Mouse (Mus musculus) layer of hippocampus, postnatal 14 days (tissue): ENCODE measurements around the gene Mpo. TPM values are rescaled to one million over a fixed set of nuclear protein-coding genes. Genes with fewer than 3 reads are reported as not detected.

Experiments
- DNase-seq, 2 experiments: peaks; one replicate each; pipeline ENCODE4 v3.0.0; 2021 to 2022; ENCODE audit warnings: low spot score in 2 of 2, mixed read lengths in 1 of 2
- long read RNA-seq, 2 experiments: library from polyadenylated mRNA; stranded (forward); transcript quantifications; one replicate each; pipeline ENCODE4 v2.0.0; 2021
- total RNA-seq, 2 experiments: library from RNA; stranded (reverse); gene quantifications; 2 replicates each; pipeline ENCODE4 v1.2.3; 2021

Mpo gene
- under 1 TPM; 0.14 to 0.52 TPM for total RNA-seq
- long read RNA-seq, experiment 1: 0 reads
- long read RNA-seq, experiment 2: 0 reads

GRCm38 (mm10) chr11:87793460-87793859 is at the start of gene Mpo:
TSS of gene Mpo (plus strand) at chr11:87793581.
- no peak for DNase-seq

DNA sequence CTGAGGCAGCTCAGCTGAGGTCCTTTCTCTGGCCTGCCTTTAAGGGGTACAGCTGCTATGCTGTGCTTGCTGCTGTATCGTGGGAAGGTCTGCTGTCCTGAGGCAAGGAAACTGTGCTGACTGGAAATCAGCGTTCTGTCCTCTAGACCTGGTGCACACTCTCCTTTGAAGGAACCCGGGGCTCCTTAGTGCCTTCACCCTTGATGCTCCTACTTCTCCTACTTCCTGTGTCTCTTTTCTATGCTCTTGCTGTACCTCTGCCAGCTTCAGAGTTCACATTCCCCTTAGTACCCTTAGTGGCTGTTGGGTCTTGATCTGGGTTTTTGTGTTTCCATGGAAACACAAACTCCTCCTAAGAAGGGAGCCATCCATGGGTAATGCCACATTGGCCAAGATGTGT is 49.7 kb upstream of the Mpo start:
- no peak for DNase-seq

DNA sequence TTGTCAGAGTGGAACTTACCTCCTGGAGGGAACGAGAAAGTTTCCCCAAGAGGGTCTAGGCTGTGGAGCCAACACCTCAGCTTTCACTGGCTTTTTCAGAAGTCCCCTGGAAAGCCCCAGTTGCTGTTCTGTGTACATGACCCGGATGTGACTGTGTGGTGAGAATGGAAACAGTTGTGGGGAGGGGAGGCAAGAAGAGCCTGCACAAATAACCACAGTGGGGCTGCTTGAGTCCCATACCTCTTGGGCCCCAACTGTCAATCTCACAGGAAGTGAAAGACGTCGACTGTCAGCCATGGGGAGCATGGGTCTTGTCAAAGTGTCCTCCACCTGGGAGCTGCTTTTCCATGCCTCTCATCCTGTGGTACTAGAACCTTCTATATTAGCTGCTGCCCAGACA is 48.4 kb upstream of the Mpo start:
- no peak for DNase-seq

GRCm38 (mm10) chr11:87745632-87746555 is 47.5 kb upstream of the Mpo start:
- no peak for DNase-seq

- no peak for DNase-seq
These were observed 46.1 kb upstream of the Mpo start for GRCm38 (mm10) chr11:87747312-87747711.

- no peak for DNase-seq
These were observed 45.7 kb upstream of the Mpo start for GRCm38 (mm10) chr11:87747716-87748115.

GRCm38 (mm10) chr11:87748132-87749119 is 45.0 kb upstream of the Mpo start:
- no peak for DNase-seq

GRCm38 (mm10) chr11:87749192-87750042 is 44.0 kb upstream of the Mpo start:
- no peak for DNase-seq

DNA sequence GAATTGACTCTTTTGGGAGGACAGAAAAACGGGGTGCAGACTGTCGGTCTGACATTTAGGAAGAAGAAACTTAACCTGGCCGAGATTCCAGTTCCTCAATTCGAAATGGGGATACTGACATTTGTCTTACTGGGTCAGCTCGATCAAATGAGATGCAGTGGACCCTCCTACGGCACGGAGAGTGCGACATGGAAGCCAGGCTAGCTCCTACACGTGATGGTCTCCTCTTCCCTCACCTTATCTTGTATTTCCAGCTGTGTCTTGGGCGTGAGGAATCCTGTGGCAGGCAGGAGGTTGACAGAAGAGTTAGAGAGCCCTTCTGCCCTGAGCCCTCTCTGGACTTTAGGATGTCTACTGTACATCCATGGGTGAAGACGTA is 43.3 kb upstream of the Mpo start:
- no peak for DNase-seq

DNA sequence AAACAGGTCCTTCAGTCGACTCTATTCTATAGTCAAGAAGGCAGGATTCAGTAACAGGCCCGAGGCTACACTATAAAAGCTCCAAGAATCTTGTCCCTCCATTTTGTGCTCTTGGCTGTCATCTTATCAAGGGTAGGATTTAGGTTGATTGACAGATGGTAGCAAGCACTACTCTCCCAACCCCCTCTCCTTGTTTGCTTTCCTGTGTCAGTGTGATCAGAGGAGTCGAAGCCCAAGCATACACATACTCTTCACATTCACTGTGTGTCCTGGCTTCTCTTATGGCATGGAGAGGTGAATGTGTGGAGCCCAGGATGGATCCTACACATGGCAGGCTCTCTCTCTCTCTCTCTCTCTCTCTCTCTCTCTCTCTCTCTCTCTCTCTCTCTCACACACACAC is 42.9 kb upstream of the Mpo start:
- no peak for DNase-seq

DNA sequence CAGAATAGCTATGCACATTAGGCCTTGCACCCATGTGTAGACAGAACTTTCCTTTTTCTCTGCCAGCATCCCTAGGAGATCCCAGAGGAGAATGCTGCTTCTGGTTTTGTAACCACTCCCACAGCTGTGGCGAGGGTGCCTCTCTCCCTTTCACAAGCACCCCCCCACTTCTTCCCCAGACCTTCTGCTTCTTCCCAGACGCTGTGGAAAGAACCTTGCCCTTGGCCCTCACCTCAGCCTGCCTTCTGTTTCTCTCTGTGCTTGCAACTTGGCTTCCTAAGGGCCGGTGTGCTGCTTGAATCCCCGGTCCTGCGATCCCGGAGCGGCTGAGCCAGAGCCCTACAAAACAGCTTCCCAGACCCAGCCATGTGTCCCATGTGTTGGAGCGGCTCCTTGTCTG is 42.4 kb upstream of the Mpo start:
- no peak for DNase-seq

DNA sequence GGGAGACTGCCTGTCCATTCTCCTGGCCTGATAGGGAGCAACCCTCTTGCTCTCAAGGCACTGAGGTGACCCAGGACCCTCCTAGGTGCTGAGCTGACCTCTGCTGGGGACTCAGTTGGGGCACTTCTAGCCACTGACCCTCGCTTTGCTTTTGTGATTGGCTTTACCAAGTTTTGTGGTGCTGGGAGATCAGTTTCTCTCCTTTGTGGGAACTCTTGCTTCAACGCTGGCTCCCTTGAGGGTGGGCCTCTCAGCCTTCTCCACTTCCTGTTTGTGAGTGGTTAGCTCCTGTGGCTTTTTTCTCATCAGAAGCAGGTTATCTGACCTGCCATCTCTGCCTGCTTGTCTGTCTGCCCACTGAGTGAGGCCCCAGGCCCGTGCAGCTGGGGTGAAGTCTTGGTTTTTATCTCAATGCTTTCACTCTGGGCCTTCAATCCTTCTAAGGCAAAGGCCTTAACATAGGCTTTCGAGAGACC is 41.9 kb upstream of the Mpo start:
- DNase-seq: no peak

DNA sequence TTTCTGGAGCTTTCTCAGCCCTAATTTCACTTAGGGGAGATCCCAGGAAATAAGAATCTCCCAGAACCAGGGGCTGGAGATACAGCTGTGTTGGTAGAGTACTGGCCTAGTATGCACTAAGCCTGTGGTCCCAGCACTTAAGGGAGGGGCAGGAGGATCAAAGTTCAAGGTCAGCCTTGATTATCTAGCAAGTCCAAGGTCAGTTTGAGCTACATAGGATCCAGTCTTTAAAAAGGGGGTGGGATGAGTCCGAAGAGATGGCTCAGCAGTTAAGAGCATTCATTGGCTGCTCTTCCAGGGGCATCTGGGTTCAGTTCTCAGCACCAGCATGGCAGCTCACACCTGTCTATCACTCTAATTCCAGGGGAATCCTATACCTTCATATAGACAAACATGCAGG is 41.1 kb upstream of the Mpo start:
- DNase-seq: no peak

DNA sequence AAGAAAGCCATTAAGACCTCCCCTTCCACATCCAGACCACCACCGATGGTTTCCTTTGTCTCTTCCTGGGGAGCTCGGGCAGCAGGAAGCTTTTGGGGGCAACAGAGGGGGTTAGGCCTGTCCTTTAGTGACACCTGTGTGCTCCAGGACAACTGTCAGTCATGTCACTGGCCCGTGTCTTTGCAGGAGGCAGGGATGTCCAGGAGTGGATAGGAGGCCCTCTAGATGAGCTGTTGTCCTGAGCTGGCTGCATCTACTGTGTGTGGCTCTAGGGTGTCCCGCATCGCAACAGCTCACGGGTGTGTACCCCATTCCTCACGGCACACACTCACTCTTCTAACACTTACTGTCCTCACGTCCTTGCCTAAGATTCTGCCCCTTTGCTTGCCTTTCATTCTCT is 40.1 kb upstream of the Mpo start:
- no peak for DNase-seq

DNA sequence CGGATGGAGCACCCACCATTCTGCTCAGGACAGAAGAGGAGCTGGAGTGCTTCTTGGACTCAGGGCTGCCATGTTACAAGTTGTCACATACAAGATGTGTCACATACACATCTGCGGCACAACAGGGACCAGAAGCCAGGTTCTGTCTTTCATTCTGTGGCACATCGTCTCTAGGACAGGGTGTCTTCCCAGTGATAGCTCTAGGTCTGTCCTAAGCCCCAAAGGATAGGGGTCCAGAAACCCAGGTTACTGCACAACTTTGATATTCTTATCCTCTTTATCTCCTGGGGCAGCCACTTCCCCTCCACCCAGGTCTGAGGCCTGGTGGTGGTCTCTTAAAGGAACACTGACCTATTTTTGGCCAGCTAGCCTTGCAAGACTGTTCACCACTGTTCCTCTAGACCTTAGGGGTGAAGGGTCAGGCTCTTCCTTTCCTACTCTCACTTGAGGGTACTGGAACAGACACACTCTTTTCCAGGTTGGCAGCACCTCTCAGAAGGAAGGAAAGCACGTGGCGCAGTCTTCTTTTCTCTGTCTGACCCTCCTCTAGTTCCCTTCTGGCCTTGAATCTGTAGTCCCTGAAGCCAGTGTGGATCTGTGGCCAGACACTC is 39.4 kb upstream of the Mpo start:
- no peak for DNase-seq

DNA sequence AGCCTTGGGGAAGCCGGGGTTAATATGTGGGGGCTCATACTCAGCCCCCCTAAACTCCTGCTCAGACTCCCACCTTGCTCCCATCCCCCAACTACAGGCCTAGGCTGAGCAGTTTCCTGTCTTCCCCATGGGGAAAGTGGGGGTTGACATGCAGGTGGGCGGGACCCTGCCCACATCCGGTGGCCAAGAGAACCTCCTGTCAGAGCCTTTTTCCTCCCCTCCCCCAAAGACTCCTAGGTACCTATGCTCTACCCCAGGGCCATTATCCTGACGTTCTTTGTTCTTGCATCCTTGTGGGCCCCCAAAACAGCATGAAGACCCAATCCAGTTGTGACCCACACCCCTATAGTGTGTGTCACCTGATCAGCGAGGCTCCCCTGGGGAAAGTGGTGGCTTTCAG is 38.8 kb upstream of the Mpo start:
- DNase-seq: no peak

- DNase-seq: no peak
These were observed 37.9 kb upstream of the Mpo start for GRCm38 (mm10) chr11:87755360-87756017.

DNA sequence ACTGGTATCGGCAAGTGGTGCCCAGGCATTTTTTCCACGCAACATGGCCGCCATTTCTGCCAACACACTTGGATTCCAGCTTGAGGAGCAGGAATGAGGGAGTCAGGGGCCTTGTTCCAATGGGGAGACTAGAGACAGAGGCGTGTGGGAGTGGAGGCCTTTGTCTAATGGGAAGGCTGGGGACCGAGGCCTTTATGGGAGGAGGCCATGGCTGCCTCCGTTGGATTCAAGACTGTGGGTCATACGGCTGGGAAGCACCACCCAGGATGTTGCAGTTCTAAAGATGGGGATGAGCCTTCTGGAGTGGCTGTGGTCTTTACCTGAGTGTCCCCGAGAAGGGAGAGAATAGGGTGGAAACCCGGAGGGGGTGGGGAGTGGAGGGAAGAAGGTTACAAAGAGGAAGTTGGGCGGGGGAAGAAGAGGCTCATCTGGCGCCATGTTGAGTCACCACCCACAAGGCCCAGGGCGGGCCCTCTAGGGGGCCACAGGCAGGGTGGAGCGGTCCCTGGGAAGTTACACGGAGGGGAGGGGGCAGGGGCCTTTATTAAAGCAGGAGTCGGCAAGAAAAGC is 37.0 kb upstream of the Mpo start:
- DNase-seq: no peak
